Mouse (Mus musculus): ENCODE measurements at regions not wholly inside any gene's neighbourhood (a gene's known extent, or its start where the extent isn't known, plus 50 kb on each side); places are given as distances from the start of the nearest gene placed in this dataset.

DNA sequence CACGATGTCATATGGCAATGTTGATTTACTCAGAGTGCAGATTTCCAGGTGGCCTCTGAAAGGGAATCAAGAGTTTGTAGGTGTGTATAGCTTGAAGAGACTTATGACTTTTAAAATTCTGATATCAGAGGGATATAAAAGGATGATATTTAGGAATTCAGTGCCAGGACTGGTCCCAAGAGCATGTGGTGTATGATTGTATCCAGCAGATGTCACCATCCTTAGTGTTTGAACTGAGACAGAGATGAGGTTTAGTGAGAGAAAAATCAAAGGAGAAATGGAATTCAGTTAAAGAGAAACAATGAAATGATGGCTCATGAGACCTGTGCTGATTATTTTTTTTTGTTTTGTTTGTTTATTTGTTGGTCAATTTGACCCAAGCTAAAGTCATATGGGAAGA, 94.4 kb upstream of the Agtr2 start:
- TF ChIP-seq MAX (IDR thresholded peaks at IDR 0.05; ENCODE audit: low read depth) (no peak), TCF12 (IDR thresholded peaks at IDR 0.05; ENCODE audit: insufficient read depth, poor library complexity, severe bottlenecking) (no peak), USF1 (IDR thresholded peaks at IDR 0.05; ENCODE audit: low read depth) (no peak), POLR2A (IDR thresholded peaks at IDR 0.05; ENCODE audit: insufficient read length, low read depth) (no peak), MYOG (IDR thresholded peaks at IDR 0.05; ENCODE audit: control insufficient read depth in 1 of 3, insufficient read depth in 1 of 3, insufficient read length in 2 of 3, low read depth in 2 of 3) (no peak), MYOD1 (IDR thresholded peaks at IDR 0.05; ENCODE audit: control insufficient read depth in 1 of 3, insufficient read length in 2 of 3, low read depth in 2 of 3) (no peak), POLR2AphosphoS2 (IDR thresholded peaks at IDR 0.05; ENCODE audit: insufficient read length, low read depth) (no peak)

Measured in myocyte (in vitro differentiated cells).